Mouse (Mus musculus) midbrain, embryonic 12.5 days (tissue): ENCODE results near the gene Btbd18. TPM values are rescaled to one million over a fixed set of nuclear protein-coding genes. Genes with fewer than 3 reads are reported as not detected.

ENCODE experiments used
- ATAC-seq: fragments of 200-750 bp; cut with Nextera tagmentation; 2 replicates; pipeline ENCODE4 v1.8.0; 2017; ENCODE audit warnings: low read depth, moderate TSS enrichment, moderate library complexity; ENCODE audit not compliant: low FRiP score
- H3K27ac ChIP-seq: fragments of 300-500 bp; sonication (generic); replicated peaks from 2 replicates; pipeline ENCODE4 v1.5.1; 2016; ENCODE audit warnings: mild to moderate bottlenecking
- H3K27me3 ChIP-seq: fragments of 300-500 bp; sonication (generic); 2 replicates; pipeline ENCODE4 v1.6.1; 2016; ENCODE audit warnings: mild to moderate bottlenecking
- H3K36me3 ChIP-seq: fragments of 300-500 bp; sonication (generic); 2 replicates; pipeline ENCODE4 v1.6.1; 2016
- H3K4me1 ChIP-seq: fragments of 300-500 bp; sonication (generic); 2 replicates; pipeline ENCODE4 v1.6.1; 2016
- H3K4me2 ChIP-seq: fragments of 300-500 bp; sonication (generic); replicated peaks from 2 replicates; pipeline ENCODE4 v1.6.1; 2016; ENCODE audit warnings: mild to moderate bottlenecking, moderate library complexity
- H3K4me3 ChIP-seq: fragments of 300-500 bp; sonication (generic); 2 replicates; pipeline ENCODE4 v1.5.1; 2016; ENCODE audit warnings: mild to moderate bottlenecking
- H3K9ac ChIP-seq: fragments of 300-500 bp; sonication (generic); replicated peaks from 2 replicates; pipeline ENCODE4 v1.6.1; 2016; ENCODE audit warnings: mild to moderate bottlenecking, moderate library complexity
- H3K9me3 ChIP-seq: fragments of 300-500 bp; sonication (generic); 2 replicates; pipeline ENCODE4 v1.6.1; 2016; ENCODE audit warnings: mild to moderate bottlenecking
- WGBS: fragments of 180-500 bp; shearing (Covaris S2); methylation state at CpG from one replicate; pipeline ENCODE4 v1.1.7; 2016; 5-methylcytosine and 5-hydroxymethylcytosine counted together
- polyA plus RNA-seq: library from polyadenylated mRNA; unstranded; fragments of >200 nt; fragmentation: Nextera tagmentation; extraction: Ambion mirVana; gene quantifications from 2 replicates; pipeline ENCODE4 v1.2.1, GENCODE M21; 2016

Btbd18 gene
- polyA plus RNA-seq, 1 experiment from 2014 or later, result 0.26 TPM

GRCm38 (mm10) chr2:84714422-84714810 is 55.5 kb downstream of the Btbd18 start:
- no peaks in the 10 kb centered on the region for H3K27me3 ChIP-seq
- no peaks in the 10 kb centered on the region for H3K9me3 ChIP-seq
- peak overlapping the region; percentile 96 for H3K4me3 ChIP-seq
- WGBS, result 1% methylated on average over 24 of the region's 26 CpGs
- H3K36me3 ChIP-seq, result peaks cover 16% of the 10 kb centered on the region
- H3K9ac ChIP-seq, result peak overlapping the region; percentile 94
- peak; percentile 16 for ATAC-seq
- H3K27ac ChIP-seq, result peak overlapping the region; percentile 97
- H3K4me1 ChIP-seq, result peaks cover 16% of the 10 kb centered on the region
- H3K4me2 ChIP-seq, result peak overlapping the region; percentile 81

GRCm38 (mm10) chr2:84714811-84715561 is 56.1 kb downstream of the Btbd18 start, which contains the start of gene Zdhhc5:
Gene Zdhhc5, minus strand, starts transcription at chr2:84715180.
- Histone ChIP-seq H3K4me3 (peak within 1 kb of the TSS; percentile 96), H3K27ac (peak within 1 kb of the TSS; percentile 97), H3K4me2 (peak within 1 kb of the TSS; percentile 81), H3K36me3 (peaks cover 12% of the 10 kb centered on the region), H3K27me3 (no peaks in the 10 kb centered on the region), H3K9me3 (no peaks in the 10 kb centered on the region), H3K9ac (peak within 1 kb of the TSS; percentile 94), H3K4me1 (peaks cover 16% of the 10 kb centered on the region)
- WGBS, result under 1% methylated on average over 81 of the region's 107 CpGs
- ATAC-seq, result peak; percentile 97

GRCm38 (mm10) chr2:84715562-84716361 is 56.9 kb downstream of the Btbd18 start:
- Histone ChIP-seq H3K27ac (peak overlapping the region; percentile 97), H3K4me2 (peak overlapping the region; percentile 81), H3K4me1 (peaks cover 16% of the 10 kb centered on the region), H3K27me3 (no peaks in the 10 kb centered on the region), H3K36me3 (peaks cover 4% of the 10 kb centered on the region; the same call in 1 of the 2 replicates), H3K9me3 (no peaks in the 10 kb centered on the region), H3K4me3 (peak overlapping the region; percentile 96), H3K9ac (peak overlapping the region; percentile 94)
- under 1% methylated on average over 33 of the region's 33 CpGs for WGBS
- ATAC-seq, result peak; percentile 94

DNA sequence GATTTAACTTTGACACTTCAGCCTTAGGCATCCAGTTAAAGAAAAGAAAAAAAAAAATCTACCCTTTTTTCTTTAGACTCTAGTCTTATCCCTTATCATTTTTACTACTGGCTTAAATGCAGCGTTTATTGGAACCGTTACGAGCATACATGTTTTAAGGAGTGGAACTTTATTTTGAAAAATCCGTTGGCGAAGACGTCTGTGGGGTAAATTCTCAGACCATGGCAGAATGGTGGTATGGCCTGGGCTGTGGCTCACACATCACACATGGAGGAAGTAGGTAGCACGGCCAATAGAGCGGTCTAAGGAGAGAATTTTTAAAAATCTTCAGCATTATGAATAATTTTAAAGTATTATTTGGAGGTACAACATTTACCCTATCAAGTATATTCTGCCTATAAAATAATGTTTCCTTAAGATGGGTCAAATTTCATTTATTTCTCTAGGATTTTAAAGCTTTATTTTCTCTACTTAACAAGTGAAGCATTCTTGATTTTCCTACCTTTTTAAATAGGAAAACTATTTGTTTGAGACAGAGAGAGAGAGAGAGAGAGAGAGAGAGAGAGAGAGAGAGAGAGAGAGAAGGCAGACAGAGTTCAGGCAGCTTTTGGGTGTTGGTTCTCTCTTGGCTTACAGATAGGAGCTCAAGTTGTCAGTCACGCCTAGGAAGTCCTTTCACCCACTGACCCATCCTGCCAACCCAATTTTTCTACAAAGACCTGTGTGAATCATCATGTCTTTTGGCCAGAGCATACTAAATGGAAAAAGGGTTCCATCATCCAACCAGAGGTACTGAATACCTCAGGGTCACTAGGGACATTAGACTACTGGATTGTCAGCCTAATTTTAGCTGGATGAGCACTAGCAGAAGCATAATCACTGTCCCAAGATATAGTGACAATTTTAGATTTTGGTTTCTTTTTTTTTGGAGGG is 57.8 kb downstream of the Btbd18 start:
- Histone ChIP-seq H3K4me2 (peak overlapping the region; percentile 81), H3K4me3 (peak overlapping the region; percentile 96), H3K9ac (peak overlapping the region; percentile 71), H3K9me3 (no peaks in the 10 kb centered on the region), H3K4me1 (peaks cover 16% of the 10 kb centered on the region), H3K27ac (peak overlapping the region; percentile 97; the same call in 1 of the 2 replicates), H3K36me3 (peaks cover 7% of the 10 kb centered on the region), H3K27me3 (no peaks in the 10 kb centered on the region)
- ATAC-seq, result no peak
- WGBS, result 39% methylated on average over 9 of the region's 9 CpGs

GRCm38 (mm10) chr2:84717357-84717756 is 58.5 kb downstream of the Btbd18 start:
- no peaks in the 10 kb centered on the region for H3K27me3 ChIP-seq
- peaks cover 16% of the 10 kb centered on the region for H3K4me1 ChIP-seq
- peaks cover 11% of the 10 kb centered on the region for H3K36me3 ChIP-seq
- 96% methylated on average over 4 of the region's 4 CpGs for WGBS
- H3K9me3 ChIP-seq, result no peaks in the 10 kb centered on the region
- no peak overlapping the region for H3K4me2 ChIP-seq
- no peak overlapping the region for H3K9ac ChIP-seq
- no peak overlapping the region for H3K4me3 ChIP-seq
- no peak for ATAC-seq
- no peak overlapping the region for H3K27ac ChIP-seq

Other genes starting within 250 kb of the Btbd18 start
- gene Calcrl, start 233.7 kb upstream of the Btbd18 start, polyA plus RNA-seq, result 11.5 and 12.5 TPM in 2 replicates
- 15.2 and 21.4 TPM in 2 replicates for gene Tfpi, start 182.3 kb upstream of the Btbd18 start, polyA plus RNA-seq
- 47.4 and 47.7 TPM in 2 replicates for gene Ctnnd1, start 8.3 kb upstream of the Btbd18 start, polyA plus RNA-seq
- 367 and 374 TPM in 2 replicates for gene Selenoh, start 11.7 kb downstream of the Btbd18 start, polyA plus RNA-seq
- gene Gm28635, start 19.0 kb downstream of the Btbd18 start, polyA plus RNA-seq, result not detected in 2 replicates
- gene Med19, start 19.3 kb downstream of the Btbd18 start, polyA plus RNA-seq, result 51.8 and 54.8 TPM in 2 replicates
- 169 and 183 TPM in 2 replicates for gene Tmx2, start 20.1 kb downstream of the Btbd18 start, polyA plus RNA-seq
- 28.1 and 29.5 TPM in 2 replicates for gene Zdhhc5, start 56.1 kb downstream of the Btbd18 start, polyA plus RNA-seq
- 42.5 and 45.9 TPM in 2 replicates for gene Clp1, start 68.3 kb downstream of the Btbd18 start, polyA plus RNA-seq
- 22.5 and 26.3 TPM in 2 replicates for gene Ypel4, start 75.0 kb downstream of the Btbd18 start, polyA plus RNA-seq
- 9.1 and 10.9 TPM in 2 replicates for gene Gm19426, start 84.6 kb downstream of the Btbd18 start, polyA plus RNA-seq
- gene Serping1, start 116.4 kb downstream of the Btbd18 start, polyA plus RNA-seq, result 38.8 and 46.2 TPM in 2 replicates
- gene Ube2l6, start 139.7 kb downstream of the Btbd18 start, polyA plus RNA-seq, result 26.6 and 31.2 TPM in 2 replicates
- gene Smtnl1, start 163.6 kb downstream of the Btbd18 start, polyA plus RNA-seq, result 0.13 TPM in 1 of 2 replicates, not detected in the other
- 32.7 and 35.8 TPM in 2 replicates for gene Timm10, start 167.9 kb downstream of the Btbd18 start, polyA plus RNA-seq
- gene Slc43a1, start 179.8 kb downstream of the Btbd18 start, polyA plus RNA-seq, result 9.5 and 10.2 TPM in 2 replicates
- 4.1 and 5.4 TPM in 2 replicates for gene Rtn4rl2, start 227.6 kb downstream of the Btbd18 start, polyA plus RNA-seq